In genomic region chr7:74383040-74383666, GRCm38 (mm10) we compare ENCODE assay signal across 12 mouse cellular contexts.
"Had no signal": no experiment of that assay in that cellular context is flagged by ENCODE, and none has a peak within 500 bp of the region (broad histone marks: within the 10 kb centered on the region; RNA-seq: fewer than 3 reads in every experiment).

No protein-coding gene starts in this region.

- H3K4me1 ChIP-seq: midbrain, embryonic 12.5 days; neural tube, embryonic 13.5 days had no signal

- H3K9me3 ChIP-seq: limb, embryonic 13.5 days; midbrain, embryonic 12.5 days; neural tube, embryonic 13.5 days had no signal

- H3K4me3 ChIP-seq: limb, embryonic 13.5 days; midbrain, embryonic 12.5 days; neural tube, embryonic 13.5 days had no signal

- DNase-seq: left cerebral cortex, postnatal 4 days; lung, adult 18-20 months; retina, postnatal 1 day; right cerebral cortex, postnatal 4 days; spleen, adult 18-20 months; thymus, adult 2 months; thymus, postnatal 25 days had no signal

- H3K27me3 ChIP-seq: midbrain, embryonic 12.5 days; neural tube, embryonic 13.5 days had no signal

- H3K36me3 ChIP-seq: limb, embryonic 13.5 days; midbrain, embryonic 12.5 days; neural tube, embryonic 13.5 days had no signal

- H3K4me2 ChIP-seq: limb, embryonic 13.5 days; midbrain, embryonic 12.5 days; neural tube, embryonic 13.5 days had no signal

- ATAC-seq: midbrain, embryonic 16.5 days had no signal

- H3K27ac ChIP-seq: limb, embryonic 13.5 days; liver, embryonic 14.5 days; midbrain, embryonic 12.5 days; neural tube, embryonic 13.5 days had no signal

- H3K9ac ChIP-seq: limb, embryonic 13.5 days; liver, embryonic 14.5 days; midbrain, embryonic 12.5 days; neural tube, embryonic 13.5 days had no signal
